17 mouse cellular contexts compared by ENCODE assay signal in the genomic region with DNA sequence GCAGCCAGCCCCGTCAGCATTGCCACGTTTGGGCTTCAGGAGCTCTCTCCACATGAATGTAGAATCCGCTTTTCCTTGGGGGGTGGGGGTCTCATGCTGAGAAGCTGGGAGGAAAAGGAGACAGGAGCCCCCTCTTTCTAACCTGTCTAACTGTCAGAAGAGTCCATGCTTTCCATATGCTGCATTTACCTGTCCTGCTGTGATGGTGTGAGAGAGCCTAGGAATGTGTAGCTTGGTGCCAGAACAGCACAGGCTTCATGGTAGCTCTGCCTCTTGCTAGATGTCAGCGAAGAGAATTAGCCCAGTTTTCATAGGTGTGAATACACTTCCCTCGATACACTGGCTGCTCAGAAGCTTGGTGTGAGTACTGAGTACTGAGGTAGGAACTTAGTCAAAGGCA.
"Had no signal": no experiment of that assay in that cellular context is flagged by ENCODE, and none has a peak within 500 bp of the region (broad histone marks: within the 10 kb centered on the region; RNA-seq: fewer than 3 reads in every experiment).

No protein-coding gene starts in this region.

- H3K36me3 ChIP-seq: midbrain, embryonic 15.5 days; neural tube, embryonic 15.5 days had no signal

- DNase-seq: kidney, postnatal 10 days; kidney, postnatal 36 days; liver, postnatal 0 days; lung, embryonic 14.5 days; right cerebral cortex, postnatal 14 days; right cerebral cortex, postnatal 4 days; thymus, adult 2 months; thymus, postnatal 14 days; thymus, postnatal 4 days had no signal

- H3K27me3 ChIP-seq: midbrain, embryonic 12.5 days; midbrain, embryonic 15.5 days; neural tube, embryonic 12.5 days; neural tube, embryonic 15.5 days had no signal

- H3K9me3 ChIP-seq: midbrain, embryonic 12.5 days; midbrain, embryonic 15.5 days; neural tube, embryonic 12.5 days; neural tube, embryonic 15.5 days had no signal

- H3K27ac ChIP-seq: left cerebral cortex, adult 2 months; liver, embryonic 14.5 days; macrophage; midbrain, embryonic 12.5 days; midbrain, embryonic 15.5 days; neural tube, embryonic 12.5 days; neural tube, embryonic 15.5 days; stomach, postnatal 0 days had no signal

- H3K4me3 ChIP-seq: left cerebral cortex, adult 2 months; midbrain, embryonic 12.5 days; midbrain, embryonic 15.5 days; neural tube, embryonic 12.5 days; neural tube, embryonic 15.5 days had no signal

- H3K4me1 ChIP-seq: midbrain, embryonic 15.5 days had no signal
